In the genomic region with DNA sequence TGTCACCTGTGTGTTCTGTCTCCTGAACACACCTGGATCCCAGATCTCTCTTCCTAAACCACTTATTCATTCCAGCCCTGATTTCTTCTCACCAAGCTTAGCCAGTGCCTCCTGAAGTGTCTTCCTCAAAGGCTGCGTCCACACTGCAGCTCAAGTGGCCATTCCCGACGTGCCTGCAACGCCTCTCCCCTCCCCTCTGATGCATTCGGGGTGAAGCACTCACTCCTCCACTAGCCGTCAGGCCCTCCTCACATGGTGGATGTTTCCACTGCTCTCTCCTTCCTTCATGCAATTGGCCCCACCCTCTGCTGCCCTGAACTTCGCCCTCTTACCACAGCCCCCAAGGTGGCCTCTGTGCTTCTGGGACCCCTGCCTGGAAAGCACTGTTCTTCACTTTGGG, we compare ENCODE assay signal across 31 mouse cellular contexts. TPM values are rescaled to one million over a fixed set of nuclear protein-coding genes. Genes with fewer than 3 reads are reported as not detected.
DNase-seq lines count a peak whose midpoint lies in the region; ATAC-seq and TF ChIP-seq lines count a peak whose summit lies in the region.
"Had no signal": no experiment of that assay in that cellular context is flagged by ENCODE, and none has a peak within 500 bp of the region (broad histone marks: within the 10 kb centered on the region; RNA-seq: fewer than 3 reads in every experiment).

No protein-coding gene starts in this region.

- no peak for TF ChIP-seq CTCF in intestine, postnatal 0 days (IDR thresholded peaks at IDR 0.05; ENCODE audit: low read depth)
- TF ChIP-seq CTCF in lung, postnatal 0 days (IDR thresholded peaks at IDR 0.05) = no peak

- ATAC-seq in intestine, embryonic 15.5 days = peak; percentile 47; the same call in 1 of the 2 replicates
- ATAC-seq in intestine, postnatal 0 days = no peak
- peak; percentile 46; the same call in 1 of the 2 replicates for ATAC-seq in lung, embryonic 15.5 days (ENCODE audit: borderline replicate concordance, extremely low read depth, low FRiP score, low TSS enrichment)
- peak; percentile 99 for ATAC-seq in lung, postnatal 0 days
- ATAC-seq in heart, embryonic 12.5 days (ENCODE audit: insufficient number of reproducible peaks, low FRiP score) = no peak
- ATAC-seq: forebrain, embryonic 14.5 days; Patski had no signal

- H3K4me2 ChIP-seq in intestine, embryonic 15.5 days (replicated peaks) = no peak overlapping the region
- no peak overlapping the region for H3K4me2 ChIP-seq in intestine, postnatal 0 days (replicated peaks; ENCODE audit: low read depth)
- no peak overlapping the region for H3K4me2 ChIP-seq in lung, embryonic 15.5 days
- 0 out of 2 replicates have a peak overlapping the region, but pooled peaks have one; percentile 11 for H3K4me2 ChIP-seq in lung, postnatal 0 days (replicated peaks; ENCODE audit: low read depth, low read length)
- no peak overlapping the region for H3K4me2 ChIP-seq in heart, embryonic 12.5 days
- H3K4me2 ChIP-seq: embryonic facial prominence, embryonic 12.5 days; embryonic facial prominence, embryonic 15.5 days; heart, embryonic 11.5 days; heart, embryonic 15.5 days; hindbrain, embryonic 15.5 days had no signal

- no peak overlapping the region for H3K9ac ChIP-seq in intestine, embryonic 15.5 days
- no peak overlapping the region; the same call in 1 of the 2 replicates for H3K9ac ChIP-seq in intestine, postnatal 0 days (ENCODE audit: low read depth, low read length)
- no peak overlapping the region for H3K9ac ChIP-seq in lung, embryonic 15.5 days
- H3K9ac ChIP-seq in lung, postnatal 0 days (replicated peaks; ENCODE audit: low read depth) = no peak overlapping the region
- no peak overlapping the region for H3K9ac ChIP-seq in heart, embryonic 12.5 days
- H3K9ac ChIP-seq: embryonic facial prominence, embryonic 12.5 days; embryonic facial prominence, embryonic 15.5 days; heart, embryonic 15.5 days; hindbrain, embryonic 15.5 days had no signal

- H3K36me3 ChIP-seq in intestine, embryonic 15.5 days = no peaks in the 10 kb centered on the region
- H3K36me3 ChIP-seq in intestine, postnatal 0 days (ENCODE audit: control insufficient read depth, insufficient read depth) = no peaks in the 10 kb centered on the region
- no peaks in the 10 kb centered on the region for H3K36me3 ChIP-seq in lung, embryonic 15.5 days
- H3K36me3 ChIP-seq in lung, postnatal 0 days (ENCODE audit: insufficient read depth, low read length) = no peaks in the 10 kb centered on the region
- no peaks in the 10 kb centered on the region for H3K36me3 ChIP-seq in heart, embryonic 12.5 days
- H3K36me3 ChIP-seq: embryonic facial prominence, embryonic 12.5 days; embryonic facial prominence, embryonic 15.5 days; G1E; heart, embryonic 15.5 days; hindbrain, embryonic 10.5 days; hindbrain, embryonic 15.5 days had no signal

- no peak overlapping the region for H3K4me3 ChIP-seq in intestine, embryonic 15.5 days (replicated peaks)
- no peak overlapping the region for H3K4me3 ChIP-seq in intestine, postnatal 0 days (ENCODE audit: low read depth, low read length)
- H3K4me3 ChIP-seq in lung, embryonic 15.5 days = no peak overlapping the region
- H3K4me3 ChIP-seq in lung, postnatal 0 days (ENCODE audit: low read depth, low read length) = no peak overlapping the region
- no peak overlapping the region for H3K4me3 ChIP-seq in heart, embryonic 12.5 days
- H3K4me3 ChIP-seq: embryonic facial prominence, embryonic 12.5 days; embryonic facial prominence, embryonic 15.5 days; heart, embryonic 15.5 days; hindbrain, embryonic 10.5 days; hindbrain, embryonic 15.5 days had no signal

- 33% methylated on average over 7 of the region's 7 CpGs for WGBS in intestine, embryonic 15.5 days
- 20% methylated on average over 7 of the region's 7 CpGs for WGBS in intestine, postnatal 0 days
- 14% methylated on average over 7 of the region's 7 CpGs for WGBS in lung, embryonic 15.5 days
- WGBS in lung, postnatal 0 days = 23% methylated on average over 7 of the region's 7 CpGs
- whole genome bisulfite sequencing in heart, embryonic 12.5 days = 26% methylated on average over 7 of the region's 7 CpGs

- no peak overlapping the region for H3K27ac ChIP-seq in intestine, embryonic 15.5 days
- no peak overlapping the region for H3K27ac ChIP-seq in intestine, postnatal 0 days (ENCODE audit: low read depth, low read length)
- H3K27ac ChIP-seq in lung, embryonic 15.5 days = no peak overlapping the region
- peak overlapping the region; percentile 69; the same call in 1 of the 2 replicates for H3K27ac ChIP-seq in lung, postnatal 0 days (ENCODE audit: low read length)
- no peak overlapping the region for H3K27ac ChIP-seq in heart, embryonic 12.5 days (ENCODE audit: poor library complexity, severe bottlenecking)
- H3K27ac ChIP-seq: embryonic facial prominence, embryonic 12.5 days; embryonic facial prominence, embryonic 15.5 days; heart, embryonic 15.5 days; hindbrain, embryonic 10.5 days; hindbrain, embryonic 15.5 days had no signal

- H3K27me3 ChIP-seq in intestine, embryonic 15.5 days (replicated peaks) = no peaks in the 10 kb centered on the region
- H3K27me3 ChIP-seq in intestine, postnatal 0 days (replicated peaks; ENCODE audit: control insufficient read depth, insufficient read depth, low read length) = no peaks in the 10 kb centered on the region
- no peaks in the 10 kb centered on the region for H3K27me3 ChIP-seq in lung, embryonic 15.5 days
- H3K27me3 ChIP-seq in lung, postnatal 0 days (replicated peaks; ENCODE audit: insufficient read depth, low read length) = no peaks in the 10 kb centered on the region
- no peaks in the 10 kb centered on the region for H3K27me3 ChIP-seq in heart, embryonic 12.5 days (replicated peaks)
- H3K27me3 ChIP-seq: CH12.LX; embryonic facial prominence, embryonic 12.5 days; embryonic facial prominence, embryonic 15.5 days; heart, embryonic 15.5 days; hindbrain, embryonic 15.5 days had no signal

- no peaks in the 10 kb centered on the region for H3K9me3 ChIP-seq in intestine, embryonic 15.5 days
- no peaks in the 10 kb centered on the region for H3K9me3 ChIP-seq in intestine, postnatal 0 days (ENCODE audit: control insufficient read depth)
- H3K9me3 ChIP-seq in lung, embryonic 15.5 days = no peaks in the 10 kb centered on the region
- H3K9me3 ChIP-seq in lung, postnatal 0 days (ENCODE audit: low read length) = no peaks in the 10 kb centered on the region
- H3K9me3 ChIP-seq in heart, embryonic 12.5 days (replicated peaks) = no peaks in the 10 kb centered on the region
- H3K9me3 ChIP-seq: embryonic facial prominence, embryonic 12.5 days; embryonic facial prominence, embryonic 15.5 days; heart, embryonic 15.5 days; hindbrain, embryonic 10.5 days; hindbrain, embryonic 15.5 days had no signal

- peaks cover 4% of the 10 kb centered on the region; the same call in 1 of the 2 replicates for H3K4me1 ChIP-seq in intestine, embryonic 15.5 days (replicated peaks)
- no peaks in the 10 kb centered on the region for H3K4me1 ChIP-seq in intestine, postnatal 0 days (replicated peaks; ENCODE audit: control insufficient read depth, insufficient read depth, low read length)
- H3K4me1 ChIP-seq in lung, embryonic 15.5 days = peaks cover 14% of the 10 kb centered on the region
- 0 out of 2 replicates have a peak, but pooled peaks cover 4% of the 10 kb centered on the region for H3K4me1 ChIP-seq in lung, postnatal 0 days (ENCODE audit: insufficient read depth, low read depth, low read length)
- H3K4me1 ChIP-seq in heart, embryonic 12.5 days (replicated peaks) = peaks cover 6% of the 10 kb centered on the region
- H3K4me1 ChIP-seq: embryonic facial prominence, embryonic 12.5 days; embryonic facial prominence, embryonic 15.5 days; hindbrain, embryonic 15.5 days had no signal

- DNase-seq in lung, postnatal 0 days (ENCODE audit: low spot score) = peak; percentile 81
- peak; percentile 16 for DNase-seq in lung, postnatal 36 days
- no peak for DNase-seq in gastrocnemius, postnatal 10 days
- DNase-seq in spleen, postnatal 36 days (ENCODE audit: low spot score in 2 of 2) = no peak
- DNase-seq: adrenal gland, postnatal 10 days; adrenal gland, postnatal 36 days; B cell, adult 2 months; cerebellum, adult 18-20 months; cerebellum, adult 9-10 months; cerebellum, postnatal 14 days; gastrocnemius, postnatal 14 days; heart, adult 11 months; heart, postnatal 10 days; heart, postnatal 36 days had no signal

- TF ChIP-seq EP300 in lung, postnatal 0 days (IDR thresholded peaks at IDR 0.05) = no peak

RNA-seq across cellular contexts. Expression of gene Vamp9, which starts 9.4 kb away (rescaled TPM):
- polyA plus RNA-seq in intestine, embryonic 15.5 days (2015; fragmentation: Nextera tagmentation; extraction: Ambion mirVana) = 0.24 and 0.38 TPM in 2 replicates
- polyA plus RNA-seq in intestine, postnatal 0 days (2015; fragmentation: Nextera tagmentation; extraction: Ambion mirVana) = 0.31 TPM in 1 of 2 replicates, not detected in the other
- polyA plus RNA-seq in lung, embryonic 15.5 days (2015; fragmentation: Nextera tagmentation; extraction: Ambion mirVana) = 0.36 TPM in 1 of 2 replicates, not detected in the other
- polyA plus RNA-seq in lung, postnatal 0 days (2015; fragmentation: Nextera tagmentation; extraction: Ambion mirVana) = 0.21 TPM in 1 of 2 replicates, not detected in the other
- 0.60 TPM in 1 of 2 replicates, not detected in the other for polyA plus RNA-seq in heart, embryonic 12.5 days (2016; fragmentation: Nextera tagmentation; extraction: Ambion mirVana)
- under 1 TPM; 0.49 to 0.56 TPM for total RNA-seq in gastrocnemius, postnatal 10 days (2021)
- total RNA-seq: CH12.LX; common myeloid progenitor, adult 5-6 weeks; G1E; gastrocnemius, adult 18-20 months; gastrocnemius, postnatal 14 days; heart, adult 8-10 months; heart, postnatal 10 days; heart, postnatal 36 days had no signal
- polyA plus RNA-seq: G1E; hindbrain, embryonic 10.5 days; Patski had no signal

Comparison
In these comparisons a context has a peak if more than half of its experiments do, and no peak if none do; other contexts are left out.
1. ATAC-seq: peak in intestine, embryonic 15.5 days (single experiment), lung, embryonic 15.5 days (single experiment) and lung, postnatal 0 days (single experiment); none in intestine, postnatal 0 days (single experiment) and heart, embryonic 12.5 days (single experiment).
2. DNase-seq: peak in lung, postnatal 0 days (single experiment) and lung, postnatal 36 days (single experiment); none in gastrocnemius, postnatal 10 days (single experiment) and spleen, postnatal 36 days (0 of 2).